Mouse (Mus musculus) cerebellum, adult 2 months (tissue): ENCODE data around the gene Brms1l. TPM values are rescaled to one million over a fixed set of nuclear protein-coding genes. Genes with fewer than 3 reads are reported as not detected.

Experiments used
- DNase-seq, 2 experiments: peaks; one replicate each; pipeline ENCODE4 v3.0.0; 2021
- H3K27ac ChIP-seq: fragments of 200-500 bp; 2 replicates; pipeline ENCODE4 v1.5.1; 2012; ENCODE audit warnings: low read length, control low read depth, inconsistent platforms; ENCODE audit not compliant: insufficient read depth
- H3K27me3 ChIP-seq: fragments of 200-500 bp; 2 replicates; pipeline ENCODE4 v1.6.1; 2012; ENCODE audit warnings: inconsistent platforms, mild to moderate bottlenecking, low read length, moderate library complexity; ENCODE audit not compliant: control insufficient read depth, insufficient read depth
- H3K4me1 ChIP-seq: fragments of 200-500 bp; 2 replicates; pipeline ENCODE4 v1.6.1; 2011; ENCODE audit warnings: low read length; ENCODE audit not compliant: control insufficient read depth, insufficient read depth
- H3K4me3 ChIP-seq: fragments of 200-500 bp; replicated peaks from 2 replicates; pipeline ENCODE3; 2011; ENCODE audit warnings: mild to moderate bottlenecking, low read depth, low read length, control low read depth; ENCODE audit not compliant: insufficient read depth
- CTCF ChIP-seq: fragments of 200-500 bp; IDR thresholded peaks from 2 replicates; pipeline ENCODE4 v1.5.1; 2011; ENCODE audit warnings: low read depth, mild to moderate bottlenecking, control low read depth, low read length, moderate library complexity, borderline replicate concordance; ENCODE audit not compliant: insufficient read depth
- POLR2A ChIP-seq: fragments of 200-500 bp; IDR thresholded peaks from 2 replicates; pipeline ENCODE4 v1.6.1; 2011; ENCODE audit warnings: low read length, control low read depth, borderline replicate concordance; ENCODE audit not compliant: insufficient read depth
- WGBS: fragments of 180-500 bp; shearing (Covaris S2); methylation state at CpG from one replicate; pipeline ENCODE4 v1.1.7; 2018; 5-methylcytosine and 5-hydroxymethylcytosine counted together
- polyA plus RNA-seq: library from polyadenylated mRNA; depleted of rRNA; stranded (reverse); fragments of >200 nt; gene quantifications from 2 replicates; pipeline ENCODE4 v1.2.3, GENCODE M21; 2012

The Brms1l gene
- polyA plus RNA-seq, 1 experiment = 113 TPM

DNA sequence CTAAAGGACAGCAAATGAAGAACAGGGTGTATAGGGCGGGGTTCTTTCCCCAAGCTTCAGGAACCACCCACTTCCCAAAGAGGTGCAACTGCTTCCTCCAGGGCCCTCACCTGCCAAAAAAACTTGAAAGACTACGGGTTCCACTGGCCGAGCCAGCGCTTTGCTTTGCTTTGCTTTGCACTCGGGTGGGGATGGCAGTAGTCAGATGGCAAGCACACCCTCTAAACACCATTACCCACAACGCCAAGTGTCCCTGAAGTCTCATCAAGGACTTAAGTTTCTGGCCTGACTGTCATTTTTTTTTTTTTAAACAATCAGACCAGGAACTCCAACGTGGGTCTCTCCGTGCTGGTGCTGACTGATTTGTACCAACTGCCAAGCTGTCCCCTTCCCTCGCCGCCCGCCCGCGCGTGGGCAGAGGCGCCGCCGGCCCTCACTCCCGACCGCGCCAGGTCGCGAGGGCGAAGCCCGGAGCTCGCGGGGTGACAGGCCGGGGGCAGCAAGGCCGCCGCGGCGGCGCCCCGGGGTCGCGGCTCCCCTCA, 15.9 kb upstream of the Brms1l start:
- TF ChIP-seq POLR2A = 0 out of 2 replicates have a peak, but pooled peaks have one; percentile 13
- TF ChIP-seq CTCF = no peak
- peak overlapping the region; percentile 67 for H3K27ac ChIP-seq
- H3K4me3 ChIP-seq = peak overlapping the region; percentile 69
- peaks cover 2% of the 10 kb centered on the region for H3K4me1 ChIP-seq
- peak in 1 of 2 experiments; percentile 60 for DNase-seq
- no peaks in the 10 kb centered on the region for H3K27me3 ChIP-seq
- WGBS = under 1% methylated on average over 35 of the region's 35 CpGs

DNA sequence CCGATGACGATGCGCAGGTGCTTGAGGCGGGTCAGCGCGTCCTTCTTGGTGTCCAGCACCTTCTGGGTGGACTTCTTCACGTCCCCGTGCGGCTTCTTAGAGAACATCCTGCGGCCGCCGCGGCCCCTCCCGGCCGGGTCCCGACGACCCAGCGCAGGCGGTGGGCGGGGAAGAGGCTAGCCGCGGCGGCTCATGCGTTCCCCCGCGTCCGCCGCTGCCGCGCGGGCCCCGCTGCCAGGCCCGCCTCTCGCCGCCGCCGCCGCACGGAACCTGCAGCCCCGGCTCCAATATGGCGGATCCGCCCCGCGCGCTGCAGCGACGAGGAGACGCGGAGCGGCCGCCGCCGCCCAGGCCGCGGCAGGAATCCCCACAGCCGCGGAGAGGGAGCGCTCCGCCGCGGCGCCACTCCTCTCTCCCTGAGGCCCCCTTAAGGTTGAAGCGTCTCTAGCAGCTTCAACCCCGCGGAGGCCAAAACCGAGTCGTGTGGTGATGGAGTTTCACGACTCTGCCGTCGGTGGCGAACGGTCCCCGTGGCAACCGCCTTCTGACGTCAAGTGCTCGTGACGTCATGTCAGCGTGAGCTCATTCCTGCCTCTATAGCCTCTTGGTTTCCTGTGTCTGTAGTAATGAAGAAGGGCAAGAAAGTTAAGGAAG, 15.3 kb upstream of the Brms1l start, which contains the start of gene Ralgapa1:
Gene Ralgapa1 (minus strand): TSS at position 507 of the 654 bp plus-strand sequence.
- TF ChIP-seq POLR2A (peak; percentile 70; the same call in 1 of the 2 replicates), CTCF (no peak)
- peaks cover 2% of the 10 kb centered on the region for H3K4me1 ChIP-seq
- peak within 1 kb of the TSS; percentile 69 for H3K4me3 ChIP-seq
- WGBS = under 1% methylated on average over 77 of the region's 78 CpGs
- H3K27ac ChIP-seq = peak within 1 kb of the TSS; percentile 67
- no peaks in the 10 kb centered on the region for H3K27me3 ChIP-seq
- DNase-seq = peak; percentile 88

DNA sequence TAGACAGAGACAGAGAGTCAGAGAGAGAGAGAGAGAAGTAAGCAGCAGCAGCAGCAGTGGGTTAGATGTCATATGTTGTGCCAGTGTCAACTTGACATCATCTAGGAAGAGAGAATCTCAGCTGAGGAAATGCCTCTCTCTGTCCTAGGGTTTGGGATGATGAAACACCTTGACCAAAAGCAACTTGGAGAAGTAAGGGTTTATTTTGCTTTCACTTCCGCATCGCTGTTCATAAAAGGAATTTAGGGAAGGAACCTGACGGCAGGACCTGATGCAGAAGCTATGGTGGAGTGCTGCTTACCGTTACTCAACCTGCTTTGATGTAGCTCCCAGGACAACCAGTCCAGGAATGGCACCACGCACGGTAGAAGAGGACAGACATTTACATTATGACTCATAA, 12.1 kb upstream of the Brms1l start:
- TF ChIP-seq POLR2A (no peak), CTCF (no peak)
- Histone ChIP-seq H3K27ac (no peak overlapping the region), H3K4me1 (peaks cover 2% of the 10 kb centered on the region; the same call in 1 of the 2 replicates), H3K27me3 (no peaks in the 10 kb centered on the region), H3K4me3 (no peak overlapping the region)
- WGBS = 81% methylated on average over 6 of the region's 6 CpGs
- DNase-seq = no peak

DNA sequence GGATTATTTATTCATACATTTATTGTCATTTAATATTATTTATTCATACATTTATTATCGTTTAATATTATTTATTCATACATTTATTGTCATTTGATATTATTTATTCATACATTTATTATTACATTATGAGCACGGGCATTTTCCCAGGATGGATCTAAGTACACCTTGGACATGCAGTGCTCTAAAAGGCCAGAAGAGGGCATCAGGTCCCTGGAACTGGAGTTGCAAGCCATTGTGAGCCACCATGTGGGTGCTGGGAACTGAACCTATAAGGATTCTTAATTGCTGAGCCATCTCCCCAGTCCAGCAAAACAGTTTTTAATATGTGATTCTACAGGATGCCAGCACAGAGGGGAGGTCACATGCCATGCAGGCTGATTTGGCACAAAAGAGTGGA, 10.6 kb upstream of the Brms1l start:
- 77% methylated on average over 2 of the region's 2 CpGs for WGBS
- DNase-seq = no peak
- Histone ChIP-seq H3K4me1 (no peaks in the 10 kb centered on the region), H3K4me3 (no peak overlapping the region), H3K27me3 (no peaks in the 10 kb centered on the region), H3K27ac (no peak overlapping the region)
- TF ChIP-seq CTCF = no peak
- no peak for TF ChIP-seq POLR2A

DNA sequence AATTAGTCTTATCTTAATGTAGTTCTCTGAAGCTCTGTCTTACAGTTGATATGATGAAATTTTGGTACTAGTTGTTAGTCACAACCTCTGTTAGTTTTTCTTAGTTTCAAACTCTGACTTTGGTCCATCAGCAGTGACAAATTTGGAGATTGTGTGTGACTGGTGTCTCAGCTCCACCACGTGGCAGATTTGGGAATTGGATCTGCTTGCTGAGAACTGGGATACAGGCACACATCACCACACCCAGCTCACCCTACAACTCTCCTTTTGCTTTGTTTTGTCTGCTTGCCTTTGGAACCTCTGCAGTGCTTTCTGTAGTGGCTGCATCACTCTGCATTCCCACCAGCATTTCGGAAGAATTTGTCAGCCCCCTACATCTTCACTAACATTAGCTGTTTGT, 5.0 kb upstream of the Brms1l start:
- H3K4me3 ChIP-seq = no peak overlapping the region
- WGBS = 14% methylated on average over 2 of the region's 2 CpGs
- no peak for TF ChIP-seq POLR2A
- peak; percentile 91 for TF ChIP-seq CTCF

DNA sequence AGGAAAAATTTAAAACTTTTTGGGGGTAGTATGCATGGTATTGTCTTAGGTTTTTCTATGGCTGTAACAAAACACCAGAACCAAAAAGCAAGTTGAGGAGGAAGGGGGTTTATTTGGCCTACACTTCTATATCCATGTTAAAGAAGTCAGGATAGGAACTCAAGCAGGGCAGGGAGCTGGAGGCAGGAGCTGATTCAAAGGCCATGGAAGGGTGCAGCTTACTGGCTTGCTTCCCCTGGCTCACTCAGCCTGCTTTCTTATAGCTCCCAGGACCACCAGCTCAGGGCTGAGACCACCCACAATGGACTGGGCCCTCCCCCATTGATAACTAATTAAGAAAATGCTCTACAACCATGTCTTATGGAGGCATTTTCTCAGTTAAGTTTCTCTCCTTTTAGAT, 3.2 kb upstream of the Brms1l start:
- TF ChIP-seq CTCF = no peak
- TF ChIP-seq POLR2A = no peak
- Histone ChIP-seq H3K4me3 (no peak overlapping the region), H3K27ac (no peak overlapping the region), H3K4me1 (no peaks in the 10 kb centered on the region), H3K27me3 (no peaks in the 10 kb centered on the region)
- DNase-seq = no peak

More for the DNA sequence above, 5.0 kb upstream of the Brms1l start:
- H3K27me3 ChIP-seq = no peaks in the 10 kb centered on the region
- no peaks in the 10 kb centered on the region for H3K4me1 ChIP-seq
- DNase-seq = peak; percentile 60 to 68
- H3K27ac ChIP-seq = no peak overlapping the region

DNA sequence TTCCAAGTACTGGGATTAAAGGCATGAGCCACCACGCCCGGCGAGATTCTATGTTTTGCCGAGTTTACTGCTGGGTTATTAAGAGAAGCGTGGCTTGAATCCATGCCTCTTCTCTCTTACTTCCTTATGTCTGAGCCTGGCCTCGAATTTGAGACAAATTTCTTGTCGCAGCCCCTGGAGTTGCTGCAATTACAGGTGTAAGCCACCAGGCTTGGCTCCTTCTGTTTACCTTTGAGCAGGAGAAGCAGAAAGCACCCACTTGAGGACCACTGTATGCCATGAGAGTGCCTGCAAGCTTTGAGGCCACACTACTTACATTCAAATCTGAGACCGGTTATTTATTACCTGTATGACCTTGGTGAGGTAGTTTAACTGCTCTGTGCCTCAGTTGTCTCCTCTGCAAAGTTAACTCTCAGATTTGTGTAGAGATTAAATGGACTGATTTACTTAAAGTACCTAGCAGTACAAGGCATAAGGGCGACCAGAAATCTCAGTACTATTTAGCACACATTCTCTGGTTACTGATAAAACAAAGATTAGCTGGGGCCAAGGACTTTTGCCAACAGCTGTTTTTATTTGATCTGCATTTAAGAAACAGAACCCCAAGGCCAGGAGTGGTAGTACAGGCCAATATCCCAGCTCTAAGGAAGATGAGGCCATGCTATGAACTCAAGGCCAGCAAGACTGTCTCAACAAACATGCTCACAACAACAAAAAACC, 2.1 kb upstream of the Brms1l start:
- TF ChIP-seq POLR2A = no peak
- no peak for TF ChIP-seq CTCF
- Histone ChIP-seq H3K4me1 (no peaks in the 10 kb centered on the region), H3K27ac (no peak overlapping the region), H3K4me3 (no peak overlapping the region), H3K27me3 (no peaks in the 10 kb centered on the region)
- DNase-seq = no peak
- 71% methylated on average over 9 of the region's 9 CpGs for whole genome bisulfite sequencing
